Mouse (Mus musculus): ENCODE measurements at regions not wholly inside any gene's neighbourhood (a gene's known extent, or its start where the extent isn't known, plus 50 kb on each side); places are given as distances from the start of the nearest gene placed in this dataset.

DNA sequence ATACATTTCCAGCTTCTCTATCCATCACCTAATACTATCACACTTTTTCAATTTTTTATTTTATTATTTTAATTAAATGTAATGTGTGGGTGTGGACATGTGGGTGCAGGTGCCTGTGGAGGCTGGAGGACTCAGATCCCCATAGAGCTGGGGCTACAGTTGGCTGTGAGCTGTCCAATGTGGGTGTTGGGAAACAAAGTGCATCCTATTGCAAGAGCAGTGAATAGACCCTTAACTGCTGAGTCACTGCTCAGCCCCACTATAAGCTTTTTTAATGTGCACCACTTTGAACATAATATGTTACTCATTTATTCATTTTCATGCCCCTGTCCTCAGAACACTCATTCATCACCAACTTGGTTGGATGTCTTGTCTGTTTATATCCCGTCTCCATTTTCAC, 110.4 kb downstream of the Avpr1a start:
- TF ChIP-seq CTCF (IDR thresholded peaks at IDR 0.05; ENCODE audit: control insufficient read depth, insufficient read depth, low read length) (no peak), POLR2A (IDR thresholded peaks at IDR 0.05; ENCODE audit: borderline replicate concordance, control insufficient read depth, low read depth, low read length) (no peak)

Measured in bone marrow, adult 2 months (tissue).